Mouse (Mus musculus) erythroblast, adult 5-6 weeks (primary cell): Measurements from ENCODE around the gene Sdk1. TPM values are rescaled to one million over a fixed set of nuclear protein-coding genes. Genes with fewer than 3 reads are reported as not detected.

Experiments used
- ATAC-seq: replicated peaks from 2 replicates; pipeline ENCODE4 v1.8.0; 2016; ENCODE audit warnings: moderate number of reproducible peaks, mild to moderate bottlenecking, moderate TSS enrichment, inconsistent platforms; ENCODE audit not compliant: poor library complexity, low FRiP score, severe bottlenecking
- total RNA-seq, 2 experiments: library from RNA; stranded (forward) in 1 of 2; stranded (reverse) in 1 of 2; fragments of 150-400 nt in 1 of 2; fragments of 200-764, 138-1000 nt in 1 of 2; gene quantifications; 2 replicates each; pipeline versions ENCODE4 v1.2.3 to v1.2.4; 2015 to 2017; ENCODE audit warnings: low replicate concordance in 2 of 2

The Sdk1 gene
- total RNA-seq, 2 experiments from 2014 or later = not detected

DNA sequence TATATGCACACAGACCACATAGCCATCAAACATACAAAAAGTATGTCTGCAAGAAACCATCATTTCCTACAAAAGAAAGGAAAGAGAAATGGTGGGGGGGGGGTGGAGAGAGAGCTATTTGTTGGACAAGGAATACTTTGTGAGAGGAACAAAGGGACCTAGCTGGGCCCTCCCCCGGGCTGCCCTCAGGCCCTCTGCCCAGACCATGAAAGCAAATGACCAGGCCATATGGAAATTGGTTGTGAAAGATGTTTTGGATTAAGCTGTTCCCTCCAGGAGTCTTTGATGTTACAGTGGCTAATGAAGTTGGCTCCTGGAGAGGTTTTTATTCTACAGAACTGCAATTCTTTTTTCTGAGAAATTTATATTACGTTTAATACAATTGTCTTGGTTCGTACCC lies 479.5 kb downstream of the Sdk1 start:
- ATAC-seq = no peak

- no peak for ATAC-seq
Observed at GRCm38 (mm10) chr5:141727968-141728367, 486.7 kb downstream of the Sdk1 start.

GRCm38 (mm10) chr5:141730006-141730405 lies 488.7 kb downstream of the Sdk1 start:
- ATAC-seq = no peak

GRCm38 (mm10) chr5:141738725-141739124 lies 497.4 kb downstream of the Sdk1 start:
- ATAC-seq = no peak

DNA sequence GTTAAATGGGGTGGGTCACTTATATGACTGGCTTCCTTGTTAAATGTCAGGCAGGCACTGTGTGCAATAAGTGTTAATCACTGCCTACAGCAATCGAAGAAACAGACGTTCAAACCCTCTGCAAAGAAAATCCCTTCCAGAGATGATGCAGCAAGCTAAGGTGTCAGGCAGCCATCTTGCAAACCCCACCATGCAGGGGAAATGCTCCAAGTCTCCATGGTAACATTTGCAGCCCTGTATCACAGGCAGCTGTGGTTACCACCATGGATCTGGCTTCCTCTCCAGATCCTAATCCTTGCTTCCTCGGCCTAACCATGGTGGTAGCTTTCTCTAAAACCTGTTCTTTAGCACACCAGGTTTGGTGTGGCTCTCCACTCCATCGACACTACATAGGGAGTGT lies 507.5 kb downstream of the Sdk1 start:
- ATAC-seq = no peak

DNA sequence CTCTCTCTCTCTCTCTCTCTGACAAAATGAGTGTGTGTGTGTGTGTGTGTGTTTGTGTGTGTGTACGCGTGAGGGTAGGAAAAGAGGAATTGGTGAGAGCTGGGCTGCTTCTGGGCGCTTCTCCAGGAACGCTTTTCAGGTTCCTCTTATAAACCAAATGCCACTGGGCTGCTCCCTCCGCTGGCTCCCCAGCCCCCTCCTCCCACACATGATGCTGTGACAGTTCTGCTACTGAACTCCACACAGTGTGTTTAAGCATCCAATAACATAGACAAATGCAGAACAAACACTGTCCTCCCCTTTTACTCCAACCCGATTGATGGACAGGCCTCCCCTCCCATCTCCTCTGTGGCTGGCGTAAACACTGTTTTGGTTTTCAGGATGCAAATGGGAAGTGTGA lies 513.0 kb downstream of the Sdk1 start:
- no peak for ATAC-seq

GRCm38 (mm10) chr5:141758885-141759284 lies 517.6 kb downstream of the Sdk1 start:
- no peak for ATAC-seq

- no peak for ATAC-seq
Observed at GRCm38 (mm10) chr5:141764111-141764510, 522.8 kb downstream of the Sdk1 start.

GRCm38 (mm10) chr5:141768761-141769515 lies 527.6 kb downstream of the Sdk1 start:
- ATAC-seq = no peak

DNA sequence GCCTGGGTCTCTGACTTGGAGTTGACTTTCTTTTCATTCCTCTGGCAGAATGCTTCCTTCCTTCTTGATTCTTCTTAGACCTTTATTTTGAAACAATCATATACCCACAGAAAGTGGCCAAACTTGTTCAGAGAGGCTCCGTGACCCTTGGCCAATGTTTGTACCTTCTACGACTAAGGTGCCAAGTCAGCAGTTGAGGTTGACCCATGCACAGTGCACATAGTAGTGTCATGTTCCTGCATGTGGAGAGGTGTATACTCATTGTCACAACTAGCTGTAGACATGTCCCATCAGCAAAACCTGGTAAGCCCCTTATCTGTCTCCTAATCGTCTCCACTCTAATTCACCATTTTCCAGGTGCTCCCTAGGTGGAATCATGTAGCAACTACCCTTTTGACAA lies 530.2 kb downstream of the Sdk1 start:
- ATAC-seq = no peak

GRCm38 (mm10) chr5:141778231-141778630 lies 536.9 kb downstream of the Sdk1 start:
- ATAC-seq = no peak

DNA sequence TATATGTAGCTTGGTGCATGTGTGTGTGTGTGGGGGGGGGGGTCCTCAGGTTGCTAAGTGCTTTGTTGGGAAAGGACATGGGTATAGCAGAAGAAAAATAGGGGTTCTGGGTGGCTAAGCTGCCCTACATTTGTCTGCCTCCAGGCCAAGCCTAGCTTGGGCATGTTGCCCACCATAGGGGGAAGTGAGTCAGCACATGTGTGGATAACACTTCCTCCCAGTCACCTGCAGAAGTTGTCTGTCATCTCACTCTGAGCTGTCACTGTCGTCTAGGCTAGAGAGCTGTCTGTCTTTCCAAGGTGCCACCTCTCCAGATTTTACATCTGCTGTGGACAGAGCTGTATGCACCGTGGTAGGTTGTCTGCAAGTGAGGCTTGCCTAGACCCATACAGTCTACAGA lies 539.9 kb downstream of the Sdk1 start:
- ATAC-seq = no peak

GRCm38 (mm10) chr5:141782330-141782729 lies 541.0 kb downstream of the Sdk1 start:
- no peak for ATAC-seq

GRCm38 (mm10) chr5:141783516-141783915 lies 542.2 kb downstream of the Sdk1 start:
- no peak for ATAC-seq

GRCm38 (mm10) chr5:141793926-141794325 lies 552.6 kb downstream of the Sdk1 start:
- no peak for ATAC-seq

GRCm38 (mm10) chr5:141823823-141824330 lies 582.6 kb downstream of the Sdk1 start:
- ATAC-seq = no peak

GRCm38 (mm10) chr5:141824739-141825379 lies 583.6 kb downstream of the Sdk1 start:
- ATAC-seq = no peak

DNA sequence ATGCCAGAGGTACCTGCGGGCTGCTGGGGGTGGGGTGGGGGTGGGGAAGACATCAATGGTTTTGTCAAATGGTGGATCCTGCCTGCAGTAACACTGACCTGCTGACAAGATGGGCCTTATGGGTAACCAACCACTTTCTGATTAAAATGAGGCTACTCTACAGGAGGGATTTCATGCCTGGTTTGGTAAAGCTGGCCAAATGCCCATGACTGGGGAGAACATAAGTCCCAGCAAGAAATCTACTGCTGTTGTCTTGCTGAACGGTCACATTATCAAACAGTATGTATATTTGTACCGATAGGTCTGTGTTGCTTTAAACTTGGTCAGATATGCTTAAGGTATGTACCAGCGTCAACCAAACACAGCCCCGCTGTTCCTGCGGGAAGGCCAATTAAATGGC lies 594.3 kb downstream of the Sdk1 start:
- no peak for ATAC-seq

- no peak for ATAC-seq
Observed at GRCm38 (mm10) chr5:141836892-141837455, 595.7 kb downstream of the Sdk1 start.

GRCm38 (mm10) chr5:141844701-141845100 lies 603.4 kb downstream of the Sdk1 start:
- no peak for ATAC-seq

DNA sequence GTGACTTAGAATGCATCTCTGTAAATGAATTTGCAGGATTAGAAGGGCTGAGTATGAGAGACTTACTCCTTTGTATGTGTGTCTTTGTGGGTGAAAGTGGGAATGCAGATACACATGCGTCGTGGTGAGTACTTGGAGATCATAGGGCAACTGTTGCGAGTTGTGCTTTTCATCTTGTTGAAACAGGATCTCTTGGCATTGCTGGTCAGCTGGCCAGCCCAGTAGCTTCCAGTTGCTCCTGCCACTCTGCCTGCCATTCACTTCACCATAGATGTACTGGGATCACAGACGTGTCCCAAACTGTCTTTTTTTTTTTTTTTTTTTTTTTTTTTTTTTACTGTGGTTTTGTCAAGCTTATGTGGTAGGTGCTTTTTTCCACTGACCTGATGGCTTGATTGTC lies 606.4 kb downstream of the Sdk1 start:
- no peak for ATAC-seq
